Mouse (Mus musculus) CD4-positive naive resting alpha-beta T cell, adult 57 days (primary cell): Measurements from ENCODE around the gene Zfp786. TPM values are rescaled to one million over a fixed set of nuclear protein-coding genes. Genes with fewer than 3 reads are reported as not detected.

Experiments used
- total RNA-seq: library from RNA; stranded (reverse); gene quantifications from one replicate; pipeline ENCODE4 v1.2.4, GENCODE M21; 2023

Zfp786 gene
- not detected for total RNA-seq

GRCm38 (mm10) chr6:47830104-47831078 lies at the start of gene Zfp786:
Gene Zfp786, minus strand, starts transcription at chr6:47830867.

GRCm38 (mm10) chr6:47877058-47877457 lies 46.4 kb upstream of the Zfp786 start, which contains the start of gene Zfp282:
Gene Zfp282, plus strand, starts transcription at chr6:47877204.

GRCm38 (mm10) chr6:47835482-47835983 lies 4.9 kb upstream of the Zfp786 start, which contains the start of gene Zfp398:
Gene Zfp398, plus strand, starts transcription at chr6:47835661.

GRCm38 (mm10) chr6:47813257-47813878 lies 17.3 kb downstream of the Zfp786 start, which contains the start of gene Pdia4:
Gene Pdia4, minus strand, starts transcription at chr6:47813430.

Other genes starting within 250 kb of the Zfp786 start
- 30.6 TPM for gene Ezh2, start 235.5 kb downstream of the Zfp786 start, total RNA-seq
- 69.8 TPM for gene Pdia4, start 17.4 kb downstream of the Zfp786 start, total RNA-seq
- gene Zfp398, start 4.8 kb upstream of the Zfp786 start, total RNA-seq, result 32.4 TPM
- gene Zfp282, start 46.3 kb upstream of the Zfp786 start, total RNA-seq, result 10.6 TPM
- 67.8 TPM for gene Zfp212, start 89.6 kb upstream of the Zfp786 start, total RNA-seq
- gene Zfp956, start 122.5 kb upstream of the Zfp786 start, total RNA-seq, result 21.3 TPM
- gene Zfp777, start 218.0 kb upstream of the Zfp786 start, total RNA-seq, result 57.8 TPM